In the genomic region with DNA sequence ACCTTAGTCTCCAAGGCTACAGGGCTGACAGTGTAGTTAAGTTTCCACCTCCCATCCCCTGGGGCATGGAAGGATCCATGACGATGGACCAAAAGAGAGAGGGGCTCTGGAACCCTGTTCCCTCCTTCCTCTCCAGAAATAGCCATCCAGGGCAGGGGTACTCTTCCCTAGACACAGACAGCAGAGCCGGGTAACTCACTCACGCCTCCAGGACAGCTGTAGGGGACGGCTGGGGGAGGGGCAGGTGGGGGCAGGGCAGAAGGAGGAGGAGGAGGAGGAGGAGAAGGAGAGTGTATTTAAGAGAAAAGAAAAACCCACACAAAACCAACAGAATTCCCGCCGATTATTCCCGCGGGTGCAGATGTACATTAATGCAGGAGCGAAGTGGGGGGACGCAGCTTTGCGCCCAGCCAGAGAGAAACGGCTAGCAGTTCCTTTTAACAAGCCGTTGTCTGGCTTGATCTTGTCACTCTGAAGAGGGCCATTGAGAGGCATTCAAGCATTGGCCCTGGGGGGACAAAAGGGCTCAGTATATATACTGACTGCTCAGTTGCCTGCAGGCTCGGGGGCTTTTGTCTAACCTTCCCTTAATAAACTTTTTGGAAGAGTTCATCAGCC, we compare ENCODE assay signal across 20 mouse cellular contexts. TPM values are rescaled to one million over a fixed set of nuclear protein-coding genes. Genes with fewer than 3 reads are reported as not detected.
DNase-seq lines count a peak whose midpoint lies in the region; ATAC-seq and TF ChIP-seq lines count a peak whose summit lies in the region.
"Had no signal": no experiment of that assay in that cellular context is flagged by ENCODE, and none has a peak within 500 bp of the region (broad histone marks: within the 10 kb centered on the region; RNA-seq: fewer than 3 reads in every experiment).

No protein-coding gene starts in this region.

- 14% methylated on average over 14 of the region's 14 CpGs for WGBS in lung, embryonic 14.5 days
- WGBS in forebrain, embryonic 14.5 days, result 2% methylated on average over 14 of the region's 14 CpGs
- 1% methylated on average over 14 of the region's 14 CpGs for WGBS in midbrain, embryonic 11.5 days
- WGBS in kidney, embryonic 16.5 days, result 14% methylated on average over 14 of the region's 14 CpGs

- H3K36me3 ChIP-seq in lung, embryonic 14.5 days (ENCODE audit: insufficient read depth), result no peaks in the 10 kb centered on the region
- no peaks in the 10 kb centered on the region for H3K36me3 ChIP-seq in forebrain, embryonic 14.5 days (ENCODE audit: control insufficient read depth, insufficient read depth, low read length)
- H3K36me3 ChIP-seq in midbrain, embryonic 11.5 days (ENCODE audit: control insufficient read depth, insufficient read depth, low read length), result no peaks in the 10 kb centered on the region
- no peaks in the 10 kb centered on the region for H3K36me3 ChIP-seq in kidney, embryonic 16.5 days (ENCODE audit: insufficient read depth, low read length)
- H3K36me3 ChIP-seq: heart, embryonic 15.5 days; intestine, embryonic 15.5 days; liver, embryonic 12.5 days had no signal

- ATAC-seq in lung, embryonic 14.5 days (ENCODE audit: insufficient read depth), result no peak
- peak; percentile 78 for ATAC-seq in forebrain, embryonic 14.5 days
- ATAC-seq in midbrain, embryonic 11.5 days (ENCODE audit: low FRiP score), result peak; percentile 77
- no peak for ATAC-seq in kidney, embryonic 16.5 days (ENCODE audit: low FRiP score, low TSS enrichment)
- ATAC-seq: intestine, embryonic 15.5 days; liver, embryonic 12.5 days had no signal

- peak overlapping the region; percentile 2; the same call in 1 of the 2 replicates for H3K9ac ChIP-seq in lung, embryonic 14.5 days
- no peak overlapping the region for H3K9ac ChIP-seq in forebrain, embryonic 14.5 days (ENCODE audit: low read length)
- H3K9ac ChIP-seq in midbrain, embryonic 11.5 days (ENCODE audit: low read length), result peak overlapping the region; percentile 40
- H3K9ac ChIP-seq in kidney, embryonic 16.5 days (replicated peaks; ENCODE audit: low read length), result no peak overlapping the region
- H3K9ac ChIP-seq: heart, embryonic 15.5 days; intestine, embryonic 15.5 days; liver, embryonic 12.5 days had no signal

- DNase-seq in lung, embryonic 14.5 days, result no peak
- no peak for DNase-seq in lung, postnatal 36 days
- peak; percentile 88 for DNase-seq in forebrain, embryonic 14.5 days (ENCODE audit: low spot score)
- peak; percentile 95 for DNase-seq in midbrain, embryonic 11.5 days (ENCODE audit: low spot score, missing footprints)
- peak; percentile 84 for DNase-seq in retina, postnatal 1 day
- DNase-seq in frontal cortex, postnatal 10 days (ENCODE audit: low spot score in 2 of 2), result no peak
- no peak for DNase-seq in gastrocnemius, postnatal 10 days
- DNase-seq: adrenal gland, postnatal 10 days; B cell, adult 2 months; cerebellum, postnatal 25 days; gastrocnemius, postnatal 36 days; kidney, postnatal 25 days; lung, postnatal 10 days; right cerebral cortex, postnatal 25 days had no signal

- H3K4me1 ChIP-seq in lung, embryonic 14.5 days (ENCODE audit: insufficient read depth), result peaks cover 4% of the 10 kb centered on the region; the same call in 1 of the 2 replicates
- peaks cover 23% of the 10 kb centered on the region for H3K4me1 ChIP-seq in forebrain, embryonic 14.5 days (ENCODE audit: control insufficient read depth, insufficient read depth, low read length)
- H3K4me1 ChIP-seq in midbrain, embryonic 11.5 days (ENCODE audit: control insufficient read depth, insufficient read depth, low read length), result peaks cover 74% of the 10 kb centered on the region
- H3K4me1 ChIP-seq in kidney, embryonic 16.5 days (ENCODE audit: insufficient read depth, low read length), result peaks cover 11% of the 10 kb centered on the region
- H3K4me1 ChIP-seq: intestine, embryonic 15.5 days; liver, embryonic 12.5 days had no signal

- no peak overlapping the region for H3K4me2 ChIP-seq in lung, embryonic 14.5 days
- H3K4me2 ChIP-seq in forebrain, embryonic 14.5 days (ENCODE audit: low read length), result peak overlapping the region; percentile 14; the same call in 1 of the 2 replicates
- H3K4me2 ChIP-seq in midbrain, embryonic 11.5 days, result peak overlapping the region; percentile 31; the same call in 1 of the 2 replicates
- no peak overlapping the region for H3K4me2 ChIP-seq in kidney, embryonic 16.5 days (replicated peaks; ENCODE audit: low read depth, low read length)
- H3K4me2 ChIP-seq: heart, embryonic 15.5 days; intestine, embryonic 15.5 days; liver, embryonic 12.5 days had no signal

- no peaks in the 10 kb centered on the region for H3K9me3 ChIP-seq in lung, embryonic 14.5 days (ENCODE audit: low read depth, low read length)
- no peaks in the 10 kb centered on the region for H3K9me3 ChIP-seq in forebrain, embryonic 14.5 days (replicated peaks; ENCODE audit: control insufficient read depth, low read length)
- no peaks in the 10 kb centered on the region for H3K9me3 ChIP-seq in midbrain, embryonic 11.5 days (ENCODE audit: control insufficient read depth, low read length)
- no peaks in the 10 kb centered on the region for H3K9me3 ChIP-seq in kidney, embryonic 16.5 days (ENCODE audit: low read length)
- H3K9me3 ChIP-seq: heart, embryonic 15.5 days; intestine, embryonic 15.5 days; liver, embryonic 12.5 days had no signal

- TF ChIP-seq CTCF in lung, embryonic 14.5 days (IDR thresholded peaks at IDR 0.05; ENCODE audit: low read depth), result no peak

- H3K4me3 ChIP-seq in lung, embryonic 14.5 days (ENCODE audit: low read depth, low read length), result no peak overlapping the region
- H3K4me3 ChIP-seq in forebrain, embryonic 14.5 days (ENCODE audit: low read depth, low read length), result no peak overlapping the region
- no peak overlapping the region for H3K4me3 ChIP-seq in midbrain, embryonic 11.5 days (ENCODE audit: low read depth, low read length)
- H3K4me3 ChIP-seq in kidney, embryonic 16.5 days (ENCODE audit: low read length), result no peak overlapping the region
- H3K4me3 ChIP-seq: heart, embryonic 15.5 days; intestine, embryonic 15.5 days; liver, embryonic 12.5 days; myocyte had no signal

- H3K27ac ChIP-seq in lung, embryonic 14.5 days (ENCODE audit: low read depth), result no peak overlapping the region
- H3K27ac ChIP-seq in forebrain, embryonic 14.5 days (ENCODE audit: low read depth, low read length), result peak overlapping the region; percentile 64
- peak overlapping the region; percentile 89 for H3K27ac ChIP-seq in midbrain, embryonic 11.5 days (ENCODE audit: low read depth, low read length)
- no peak overlapping the region for H3K27ac ChIP-seq in kidney, embryonic 16.5 days (ENCODE audit: low read length)
- H3K27ac ChIP-seq: heart, embryonic 15.5 days; intestine, embryonic 15.5 days; liver, embryonic 12.5 days had no signal

- peaks cover 37% of the 10 kb centered on the region; the same call in 1 of the 2 replicates for H3K27me3 ChIP-seq in lung, embryonic 14.5 days (ENCODE audit: insufficient read depth, low read length)
- peaks cover 28% of the 10 kb centered on the region for H3K27me3 ChIP-seq in forebrain, embryonic 14.5 days (replicated peaks; ENCODE audit: control insufficient read depth, insufficient read depth, low read length)
- peaks cover 57% of the 10 kb centered on the region for H3K27me3 ChIP-seq in midbrain, embryonic 11.5 days (ENCODE audit: control insufficient read depth, insufficient read depth, low read length)
- peaks cover 85% of the 10 kb centered on the region for H3K27me3 ChIP-seq in kidney, embryonic 16.5 days (ENCODE audit: insufficient read depth, low read length)

RNA-seq across cellular contexts. Expression of a gene that starts 26.0 kb away (rescaled TPM):
- polyA plus RNA-seq in lung, embryonic 14.5 days (2014; fragmentation: Nextera tagmentation; extraction: Ambion mirVana), result not detected in 2 replicates
- 0.05 and 0.06 TPM in 2 replicates for polyA plus RNA-seq in forebrain, embryonic 14.5 days (2014; fragmentation: Nextera tagmentation; extraction: Ambion mirVana)
- 3.1 and 3.4 TPM in 2 replicates for polyA plus RNA-seq in midbrain, embryonic 11.5 days (2014; fragmentation: Nextera tagmentation; extraction: Ambion mirVana)
- 0.03 TPM in 1 of 2 replicates, not detected in the other for polyA plus RNA-seq in kidney, embryonic 16.5 days (2015; fragmentation: Nextera tagmentation; extraction: Ambion mirVana)
- 10 to 100 TPM in 1 of 2 experiments, 1 to 10 TPM in 1; 8.3 to 11.3 TPM for total RNA-seq in gastrocnemius, postnatal 10 days (2021)
- total RNA-seq: layer of hippocampus, postnatal 25 days had no signal
- polyA plus RNA-seq: heart, embryonic 15.5 days; intestine, embryonic 15.5 days; liver, embryonic 12.5 days had no signal

Comparison
In these comparisons a context has a peak if more than half of its experiments do, and no peak if none do; other contexts are left out.
1. ATAC-seq: peak in forebrain, embryonic 14.5 days (single experiment) and midbrain, embryonic 11.5 days (single experiment); none in lung, embryonic 14.5 days (single experiment) and kidney, embryonic 16.5 days (single experiment).
2. DNase-seq: peak in forebrain, embryonic 14.5 days (single experiment), midbrain, embryonic 11.5 days (single experiment) and retina, postnatal 1 day (single experiment); none in lung, embryonic 14.5 days (single experiment), lung, postnatal 36 days (single experiment), frontal cortex, postnatal 10 days (0 of 2) and gastrocnemius, postnatal 10 days (single experiment).
3. H3K27ac ChIP-seq: peak in forebrain, embryonic 14.5 days (single experiment) and midbrain, embryonic 11.5 days (single experiment); none in lung, embryonic 14.5 days (single experiment) and kidney, embryonic 16.5 days (single experiment).
4. H3K4me2 ChIP-seq: peak in forebrain, embryonic 14.5 days (single experiment) and midbrain, embryonic 11.5 days (single experiment); none in lung, embryonic 14.5 days (single experiment) and kidney, embryonic 16.5 days (single experiment).
5. H3K9ac ChIP-seq: peak in lung, embryonic 14.5 days (single experiment) and midbrain, embryonic 11.5 days (single experiment); none in forebrain, embryonic 14.5 days (single experiment) and kidney, embryonic 16.5 days (single experiment).